Mouse (Mus musculus): ENCODE measurements around the gene Zc3h12d. TPM values are rescaled to one million over a fixed set of nuclear protein-coding genes. Genes with fewer than 3 reads are reported as not detected.

Zc3h12d gene
- polyA plus RNA-seq, 1 experiment = 0.15 TPM

- TF ChIP-seq POLR2A (IDR thresholded peaks at IDR 0.05; ENCODE audit: borderline replicate concordance, extremely low read depth, insufficient read depth, insufficient read length, poor library complexity, severe bottlenecking) (no peak), CTCF (IDR thresholded peaks at IDR 0.05; ENCODE audit: borderline replicate concordance, extremely low read depth, insufficient read depth, insufficient read length) (no peak)
- DNase-seq (ENCODE audit: low read depth) = no peak
These were observed 56.1 kb downstream of the Zc3h12d start for GRCm38 (mm10) chr10:7888256-7888868.

GRCm38 (mm10) chr10:7900719-7901627 lies 68.7 kb downstream of the Zc3h12d start:
- DNase-seq (ENCODE audit: low read depth) = no peak
- no peak for TF ChIP-seq POLR2A (IDR thresholded peaks at IDR 0.05; ENCODE audit: borderline replicate concordance, extremely low read depth, insufficient read depth, insufficient read length, poor library complexity, severe bottlenecking)
- TF ChIP-seq CTCF (IDR thresholded peaks at IDR 0.05; ENCODE audit: borderline replicate concordance, extremely low read depth, insufficient read depth, insufficient read length) = no peak

- TF ChIP-seq CTCF (IDR thresholded peaks at IDR 0.05; ENCODE audit: borderline replicate concordance, extremely low read depth, insufficient read depth, insufficient read length) (no peak), POLR2A (IDR thresholded peaks at IDR 0.05; ENCODE audit: borderline replicate concordance, extremely low read depth, insufficient read depth, insufficient read length, poor library complexity, severe bottlenecking) (no peak)
- DNase-seq (ENCODE audit: low read depth) = no peak
These were observed 71.9 kb downstream of the Zc3h12d start for GRCm38 (mm10) chr10:7904157-7904556.

GRCm38 (mm10) chr10:7907151-7907550 lies 74.9 kb downstream of the Zc3h12d start:
- no peak for TF ChIP-seq POLR2A (IDR thresholded peaks at IDR 0.05; ENCODE audit: borderline replicate concordance, extremely low read depth, insufficient read depth, insufficient read length, poor library complexity, severe bottlenecking)
- TF ChIP-seq CTCF (IDR thresholded peaks at IDR 0.05; ENCODE audit: borderline replicate concordance, extremely low read depth, insufficient read depth, insufficient read length) = no peak
- no peak for DNase-seq (ENCODE audit: low read depth)

GRCm38 (mm10) chr10:7911268-7911667 lies 79.0 kb downstream of the Zc3h12d start:
- no peak for TF ChIP-seq POLR2A (IDR thresholded peaks at IDR 0.05; ENCODE audit: borderline replicate concordance, extremely low read depth, insufficient read depth, insufficient read length, poor library complexity, severe bottlenecking)
- no peak for TF ChIP-seq CTCF (IDR thresholded peaks at IDR 0.05; ENCODE audit: borderline replicate concordance, extremely low read depth, insufficient read depth, insufficient read length)
- peak; percentile 60 for DNase-seq (ENCODE audit: low read depth)

Other genes starting within 250 kb of the Zc3h12d start
- gene Lrp11, start 242.7 kb upstream of the Zc3h12d start, polyA plus RNA-seq (2012; rRNA removed) = 51.2 and 59.9 TPM in 2 replicates
- 25.2 and 35.0 TPM in 2 replicates for gene Nup43, start 165.0 kb upstream of the Zc3h12d start, polyA plus RNA-seq (2012; rRNA removed)
- 76.2 and 79.2 TPM in 2 replicates for gene Pcmt1, start 151.3 kb upstream of the Zc3h12d start, polyA plus RNA-seq (2012; rRNA removed)
- 26.6 and 32.1 TPM in 2 replicates for gene Lats1, start 151.3 kb upstream of the Zc3h12d start, polyA plus RNA-seq (2012; rRNA removed)
- 13.6 and 17.5 TPM in 2 replicates for gene Katna1, start 106.5 kb upstream of the Zc3h12d start, polyA plus RNA-seq (2012; rRNA removed)
- gene Ginm1, start 39.6 kb upstream of the Zc3h12d start, polyA plus RNA-seq (2012; rRNA removed) = 24.4 and 26.4 TPM in 2 replicates
- gene Ppil4, start 39.6 kb upstream of the Zc3h12d start, polyA plus RNA-seq (2012; rRNA removed) = 17.4 and 26.0 TPM in 2 replicates
- gene Tab2, start 123.8 kb downstream of the Zc3h12d start, polyA plus RNA-seq (2012; rRNA removed) = 41.6 and 61.3 TPM in 2 replicates